Mouse (Mus musculus): ENCODE data around the gene Pde4a.

GRCm38 (mm10) chr9:21181421-21182220 lies 16.1 kb downstream of the Pde4a start:
- TF ChIP-seq CTCF (conservative IDR thresholded peaks at IDR 0.05; ENCODE audit: insufficient read depth, insufficient read length, low read depth, low read length) (no peak), POLR2A (IDR thresholded peaks at IDR 0.05; ENCODE audit: low read depth, low read length) (no peak)

Measured in kidney, adult 2 months (tissue).